Mouse (Mus musculus) left cerebral cortex, postnatal 14 days (tissue): Measurements from ENCODE around the gene Mxd3. TPM values are rescaled to one million over a fixed set of nuclear protein-coding genes. Genes with fewer than 3 reads are reported as not detected.

Experiments used
- DNase-seq, 2 experiments: peaks; one replicate each; pipeline ENCODE4 v3.0.0; 2021 to 2022; ENCODE audit warnings: low spot score in 2 of 2, mixed read lengths in 1 of 2
- intact Hi-C: fragments of 180-260 bp; cut with DNase I; formaldehyde crosslinking; loops from one replicate; pipeline ENCODE4 v1.15.1; 2025
- total RNA-seq, 2 experiments: library from RNA; stranded (reverse); gene quantifications; 2 replicates each; pipeline ENCODE4 v1.2.3; 2021

Gene Mxd3
- total RNA-seq, 2 experiments from 2014 or later = 1.2 to 1.6 TPM

- DNase-seq = no peak
Observed at GRCm38 (mm10) chr13:55337341-55337975, 7.8 kb upstream of the Mxd3 start.

GRCm38 (mm10) chr13:55335701-55336100 lies 6.1 kb upstream of the Mxd3 start:
- no peak for DNase-seq
- intact Hi-C loops = loop anchor here (5.0 kb wide), 1 partner anchor 62 kb away; the partner anchor contains the start of gene Slc34a1

More at GRCm38 (mm10) chr13:55337341-55337975, 7.8 kb upstream of the Mxd3 start:
- intact Hi-C loops = loop anchor here (5.0 kb wide), 1 partner anchor 60 kb away; the partner anchor contains the start of gene Slc34a1

GRCm38 (mm10) chr13:55332331-55332730 lies 2.7 kb upstream of the Mxd3 start:
- no peak for DNase-seq
- intact Hi-C loops = no loop called here

GRCm38 (mm10) chr13:55330567-55331400 lies 1.2 kb upstream of the Mxd3 start:
- no peak for DNase-seq
- intact Hi-C loops = no loop called here

GRCm38 (mm10) chr13:55329109-55329682 lies 427 bp downstream of the Mxd3 start:
- intact Hi-C loops = no loop called here
- no peak for DNase-seq

- DNase-seq = no peak
- intact Hi-C loops = no loop called here
Observed at GRCm38 (mm10) chr13:55328641-55329040, 982 bp downstream of the Mxd3 start.

GRCm38 (mm10) chr13:55328171-55328570 lies 1.5 kb downstream of the Mxd3 start:
- intact Hi-C loops = no loop called here
- DNase-seq = no peak

- intact Hi-C loops = no loop called here
- peak; percentile 92 to 98 for DNase-seq
Observed at GRCm38 (mm10) chr13:55327633-55328032, 2.0 kb downstream of the Mxd3 start.

GRCm38 (mm10) chr13:55327169-55327568 lies 2.5 kb downstream of the Mxd3 start:
- intact Hi-C loops = no loop called here
- DNase-seq = no peak

GRCm38 (mm10) chr13:55325596-55325995 lies 4.0 kb downstream of the Mxd3 start:
- intact Hi-C loops = no loop called here
- no peak for DNase-seq

GRCm38 (mm10) chr13:55322130-55322825 lies 7.3 kb downstream of the Mxd3 start:
- intact Hi-C loops = no loop called here
- peak; percentile 59 to 73 for DNase-seq

GRCm38 (mm10) chr13:55321434-55322129 lies 8.0 kb downstream of the Mxd3 start, which contains the start of gene Rab24:
Rab24 (minus strand) TSS chr13:55321946.
- intact Hi-C loops = no loop called here

GRCm38 (mm10) chr13:55319931-55320533 lies 9.6 kb downstream of the Mxd3 start, which contains the start of gene Prelid1:
Prelid1 (plus strand) TSS chr13:55320500.
- intact Hi-C loops = loop anchor here (10.0 kb wide), 1 partner anchor 525 kb away; no protein-coding TSS in a partner anchor
- no peak for DNase-seq

More at GRCm38 (mm10) chr13:55321434-55322129, 8.0 kb downstream of the Mxd3 start, which contains the start of gene Rab24:
- DNase-seq = peak; percentile 86 to 91

- intact Hi-C loops = loop anchor here (10.0 kb wide), 1 partner anchor 524 kb away; no protein-coding TSS in a partner anchor
- DNase-seq = no peak
Observed at GRCm38 (mm10) chr13:55318351-55318750, 11.3 kb downstream of the Mxd3 start.

- intact Hi-C loops = loop anchor here (10.0 kb wide), 1 partner anchor 520 kb away; no protein-coding TSS in a partner anchor
- DNase-seq = no peak
Observed at GRCm38 (mm10) chr13:55314891-55315412, 14.7 kb downstream of the Mxd3 start.

- no peak for DNase-seq
- intact Hi-C loops = loop anchor here (10.0 kb wide), 1 partner anchor 518 kb away; no protein-coding TSS in a partner anchor
Observed at GRCm38 (mm10) chr13:55313051-55313450, 16.6 kb downstream of the Mxd3 start.

- intact Hi-C loops = loop anchor here (10.0 kb wide), 1 partner anchor 517 kb away; no protein-coding TSS in a partner anchor
- peak in 1 of 2 experiments; percentile 61 for DNase-seq
Observed at GRCm38 (mm10) chr13:55312028-55312630, 17.5 kb downstream of the Mxd3 start.
